Mouse (Mus musculus): ENCODE results near the gene Xkrx. TPM values are rescaled to one million over a fixed set of nuclear protein-coding genes. Genes with fewer than 3 reads are reported as not detected.

Xkrx gene
- polyA plus RNA-seq, 1 experiment from 2014 or later, result 0.39 TPM

DNA sequence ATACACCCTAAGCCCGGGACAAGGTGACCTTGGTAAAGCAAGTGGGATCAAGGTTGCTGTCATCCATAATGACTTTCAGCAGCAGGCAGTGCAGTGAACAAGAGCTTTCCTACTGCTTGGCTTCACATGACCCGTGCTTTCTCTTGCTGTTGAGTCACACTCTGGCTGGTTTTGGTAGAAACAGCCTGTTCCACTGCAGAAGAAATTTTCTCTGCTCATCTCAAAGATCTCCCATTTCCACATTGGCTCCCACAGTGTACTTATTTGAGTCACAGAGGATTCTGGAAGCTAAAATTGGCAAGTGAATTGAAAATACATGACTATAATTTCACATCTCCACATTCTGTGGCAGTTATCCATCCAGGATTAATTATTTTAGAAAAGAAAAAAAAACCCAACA lies 59.2 kb downstream of the Xkrx start:
- Histone ChIP-seq H3K36me3 (ENCODE audit: control insufficient read depth, insufficient read depth, low read length) (no peaks in the 10 kb centered on the region), H3K9ac (replicated peaks; ENCODE audit: low read length) (no peak overlapping the region), H3K4me2 (ENCODE audit: low read length) (no peak overlapping the region), H3K4me1 (ENCODE audit: control insufficient read depth, insufficient read depth, low read length) (no peaks in the 10 kb centered on the region), H3K27me3 (ENCODE audit: control insufficient read depth, insufficient read depth, low read length) (no peaks in the 10 kb centered on the region), H3K27ac (replicated peaks; ENCODE audit: low read depth, low read length) (no peak overlapping the region), H3K9me3 (ENCODE audit: control insufficient read depth, low read length) (no peaks in the 10 kb centered on the region), H3K4me3 (replicated peaks; ENCODE audit: low read depth, low read length) (no peak overlapping the region)
- ATAC-seq (ENCODE audit: low FRiP score, low TSS enrichment) (no peak), DNase-seq (no peak)
- 75% methylated on average over 2 of the region's 2 CpGs for WGBS

Other genes with a start within 250 kb of the Xkrx start
- gene Sytl4, start 180.3 kb downstream of the Xkrx start, polyA plus RNA-seq (2014; fragmentation: Nextera tagmentation; extraction: Ambion mirVana), result 0.39 and 0.75 TPM in 2 replicates
- gene Cstf2, start 102.9 kb downstream of the Xkrx start, polyA plus RNA-seq (2014; fragmentation: Nextera tagmentation; extraction: Ambion mirVana), result 65.3 and 83.8 TPM in 2 replicates
- gene Arl13a, start 25.4 kb upstream of the Xkrx start, polyA plus RNA-seq (2014; fragmentation: Nextera tagmentation; extraction: Ambion mirVana), result not detected in 2 replicates
- 0.17 TPM in 1 of 2 replicates, not detected in the other for gene Nox1, start 59.9 kb upstream of the Xkrx start, polyA plus RNA-seq (2014; fragmentation: Nextera tagmentation; extraction: Ambion mirVana)
- gene Trmt2b, start 114.9 kb upstream of the Xkrx start, polyA plus RNA-seq (2014; fragmentation: Nextera tagmentation; extraction: Ambion mirVana), result 3.2 and 5.9 TPM in 2 replicates
- 91.3 and 91.7 TPM in 2 replicates for gene Tmem35a, start 133.1 kb upstream of the Xkrx start, polyA plus RNA-seq (2014; fragmentation: Nextera tagmentation; extraction: Ambion mirVana)
- gene Cenpi, start 146.0 kb upstream of the Xkrx start, polyA plus RNA-seq (2014; fragmentation: Nextera tagmentation; extraction: Ambion mirVana), result 5.7 and 8.6 TPM in 2 replicates
- 23.2 and 25.2 TPM in 2 replicates for gene Drp2, start 242.5 kb upstream of the Xkrx start, polyA plus RNA-seq (2014; fragmentation: Nextera tagmentation; extraction: Ambion mirVana)